Mouse (Mus musculus) leukemia stem cell, adult 10-12 weeks (primary cell): ENCODE results near the gene Aamdc. TPM values are rescaled to one million over a fixed set of nuclear protein-coding genes. Genes with fewer than 3 reads are reported as not detected.

Source experiments
- polyA plus RNA-seq: library from polyadenylated mRNA; stranded (reverse); fragments of >175 nt; gene quantifications from 2 replicates; pipeline ENCODE4 v1.2.3, GENCODE M21; 2012; ENCODE audit warnings: low replicate concordance

Aamdc gene
- polyA plus RNA-seq = 2.6 TPM in 1 of 2 replicates, not detected in the other

GRCm38 (mm10) chr7:97579067-97579975 lies at the start of gene Aamdc, which contains the start of gene Rsf1:
Aamdc (minus strand) TSS chr7:97579497.
Rsf1 (plus strand) TSS chr7:97579889.

Other genes with a start within 250 kb of the Aamdc start
- 0.81 and 1.0 TPM in 2 replicates for gene Usp35, start 247.5 kb downstream of the Aamdc start, polyA plus RNA-seq
- gene Kctd21, start 247.2 kb downstream of the Aamdc start, polyA plus RNA-seq = 0.08 and 0.17 TPM in 2 replicates
- 0.98 and 2.2 TPM in 2 replicates for gene Alg8, start 207.9 kb downstream of the Aamdc start, polyA plus RNA-seq
- 66.7 and 266 TPM in 2 replicates for gene Ndufc2, start 179.5 kb downstream of the Aamdc start, polyA plus RNA-seq
- gene Thrsp, start 161.8 kb downstream of the Aamdc start, polyA plus RNA-seq = not detected in 2 replicates
- gene Kctd14, start 128.2 kb downstream of the Aamdc start, polyA plus RNA-seq = 0.91 and 1.2 TPM in 2 replicates
- gene Ints4, start 98.5 kb downstream of the Aamdc start, polyA plus RNA-seq = 2.5 and 3.5 TPM in 2 replicates
- 4.4 and 5.8 TPM in 2 replicates for gene Rsf1, start 392 bp upstream of the Aamdc start, polyA plus RNA-seq
- gene Clns1a, start 117.1 kb upstream of the Aamdc start, polyA plus RNA-seq = 20.4 and 34.6 TPM in 2 replicates
- 0.92 and 3.6 TPM in 2 replicates for gene Aqp11, start 158.8 kb upstream of the Aamdc start, polyA plus RNA-seq
- 3.2 and 8.1 TPM in 2 replicates for gene Pak1, start 209.0 kb upstream of the Aamdc start, polyA plus RNA-seq